Mouse (Mus musculus) adrenal gland (tissue): ENCODE data around the gene Vsig1.

Source experiments
- intact Hi-C: fragments of 180-260 bp; cut with DNase I; formaldehyde crosslinking; loops from one replicate; pipeline ENCODE4 v1.15.1; 2025
- long read RNA-seq, 2 experiments: library from polyadenylated mRNA; unstranded; transcript quantifications; one replicate each; pipeline ENCODE4 v2.0.0; 2020; ENCODE audit warnings: borderline replicate concordance in 1 of 2; ENCODE audit not compliant: insufficient replicate concordance in 1 of 2

Gene Vsig1
- long read RNA-seq, experiment 1 = 0 reads
- long read RNA-seq, experiment 2 = 0 reads

DNA sequence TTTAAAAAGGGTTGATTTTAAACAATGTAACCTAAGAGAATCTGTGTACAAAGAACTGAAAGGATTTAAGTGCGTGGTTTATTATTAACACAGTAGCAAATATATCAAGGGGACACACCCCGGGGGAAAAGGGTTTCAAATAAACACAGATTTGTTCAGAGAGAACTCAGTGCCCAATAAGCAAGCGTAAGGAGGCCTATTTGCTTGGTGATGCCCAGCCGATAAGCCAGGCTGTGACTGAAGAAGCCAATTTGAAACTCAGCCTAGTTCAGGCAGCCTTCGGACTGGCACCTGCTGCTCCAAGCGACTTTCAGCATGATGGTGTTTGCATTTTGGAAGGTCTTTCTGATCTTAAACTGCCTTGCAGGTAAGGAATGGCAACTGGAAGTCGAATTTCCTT lies at the start of gene Vsig1:
TSS of gene Vsig1 (plus strand) at position 249 of the 400 bp plus-strand sequence.
- intact Hi-C loops = no loop called here

DNA sequence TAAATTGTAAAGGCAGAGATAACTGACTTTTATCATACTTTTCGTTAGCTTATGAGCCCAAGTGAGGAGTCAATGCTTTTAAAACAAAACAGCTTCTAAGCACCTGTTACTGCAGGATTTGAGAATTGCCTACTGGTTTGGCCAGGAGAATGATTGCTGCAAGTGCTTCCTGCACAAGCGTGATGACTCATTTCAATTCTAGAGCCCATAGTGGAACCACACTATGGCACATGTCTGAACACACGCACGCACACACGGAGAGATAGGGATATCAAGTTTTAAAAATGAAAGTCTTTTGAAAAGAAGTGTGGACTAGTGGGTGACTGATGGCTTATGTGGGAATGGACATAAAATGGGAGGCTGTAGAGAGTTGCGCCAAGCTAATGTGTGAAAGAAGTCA lies 44.6 kb upstream of the Vsig1 start:
- intact Hi-C loops = no loop called here

DNA sequence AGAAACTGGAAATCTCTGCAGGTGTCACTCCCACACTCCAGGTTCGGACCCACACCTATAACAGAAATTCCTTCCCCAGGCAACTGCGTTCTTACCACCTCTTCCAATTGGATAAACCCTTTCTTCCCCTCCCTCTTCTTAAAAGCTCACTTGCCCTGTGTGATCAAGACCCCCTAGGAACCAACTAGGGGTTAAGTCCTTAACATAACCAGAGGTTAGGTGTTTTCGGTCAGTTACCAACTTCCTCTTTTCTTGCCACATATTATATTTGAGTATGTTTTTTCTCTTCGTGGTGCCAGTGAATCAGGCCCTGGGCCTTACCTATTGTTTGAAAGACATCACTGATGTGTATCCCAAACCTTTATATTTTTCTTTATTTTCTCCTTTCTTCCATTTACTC lies 44.0 kb upstream of the Vsig1 start:
- intact Hi-C loops = no loop called here

DNA sequence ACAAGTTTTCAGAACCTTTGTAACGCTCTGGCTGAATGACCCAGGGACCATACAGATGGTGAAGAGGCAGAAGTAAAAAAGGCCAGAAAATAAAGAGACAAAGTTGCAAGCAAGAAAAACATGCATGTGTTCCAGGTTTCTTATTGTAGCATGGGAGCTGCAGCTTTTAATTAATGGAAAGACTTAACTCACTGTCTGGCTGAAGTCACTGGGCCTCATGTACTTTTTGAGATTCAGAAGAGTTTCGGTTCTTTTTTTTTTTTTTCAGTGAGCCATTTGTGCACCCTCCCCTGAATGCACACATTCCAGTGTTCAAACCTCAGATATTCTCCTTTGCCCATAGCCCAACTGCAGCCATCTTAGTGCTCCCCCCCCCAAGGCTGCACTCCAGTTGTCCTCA lies 20.2 kb upstream of the Vsig1 start:
- intact Hi-C loops = no loop called here

DNA sequence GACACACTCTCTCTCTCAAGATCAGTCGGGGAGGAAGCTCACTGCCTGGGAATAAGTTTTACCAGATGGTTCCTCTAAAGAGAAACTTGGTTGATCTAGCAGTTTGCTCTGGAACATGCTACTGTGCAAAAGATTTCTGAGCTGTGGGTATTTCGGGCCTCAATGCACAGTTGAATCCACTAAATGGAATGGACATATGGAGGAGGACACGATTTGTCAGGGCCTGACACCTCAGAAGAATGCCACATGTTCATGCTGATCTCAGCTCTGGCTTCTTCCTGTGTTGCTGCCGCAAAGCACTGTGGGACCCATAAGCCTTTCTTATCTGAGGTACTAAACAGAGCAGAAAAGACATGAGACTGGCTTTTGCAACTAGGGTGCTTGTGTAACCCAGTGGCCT lies 15.6 kb upstream of the Vsig1 start:
- intact Hi-C loops = no loop called here

DNA sequence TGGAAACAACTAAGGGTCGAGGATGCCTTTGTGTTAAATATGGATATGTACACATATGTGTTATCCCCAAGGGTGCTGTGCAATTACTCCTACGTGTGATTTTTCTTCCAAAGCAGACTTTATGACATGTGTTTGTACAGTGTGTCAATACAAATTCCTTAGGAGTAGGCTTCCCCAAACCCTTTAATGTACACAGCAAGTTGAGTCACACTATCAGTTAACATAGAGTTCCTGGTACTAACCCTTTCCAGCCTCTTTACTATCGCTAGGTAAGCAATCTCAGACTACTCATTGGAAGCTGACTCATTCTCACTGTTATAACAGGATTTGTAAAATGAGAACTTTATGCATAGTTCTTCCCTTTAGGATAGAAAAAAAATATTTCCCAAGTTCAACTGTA lies 3.9 kb upstream of the Vsig1 start:
- intact Hi-C loops = no loop called here

DNA sequence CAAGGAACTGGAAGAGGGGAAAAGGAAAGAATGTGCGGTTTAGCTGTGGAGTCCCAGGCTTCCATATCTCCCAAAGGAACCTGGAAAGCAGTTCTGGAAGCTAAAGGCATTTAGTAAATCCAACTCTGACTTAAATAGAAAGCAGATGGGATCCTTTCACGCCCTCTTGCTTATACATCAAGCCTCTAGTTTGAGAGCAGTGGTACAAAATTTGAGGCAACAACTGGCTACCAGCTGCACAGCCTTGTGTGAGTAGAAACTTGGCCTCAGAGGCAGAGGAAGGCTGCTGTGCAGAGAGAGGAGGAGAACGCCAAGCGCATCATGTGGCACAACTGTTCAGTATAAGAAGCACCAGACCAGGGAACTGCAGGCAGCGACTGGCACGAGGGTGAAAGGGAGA lies 13.9 kb downstream of the Vsig1 start:
- intact Hi-C loops = no loop called here

DNA sequence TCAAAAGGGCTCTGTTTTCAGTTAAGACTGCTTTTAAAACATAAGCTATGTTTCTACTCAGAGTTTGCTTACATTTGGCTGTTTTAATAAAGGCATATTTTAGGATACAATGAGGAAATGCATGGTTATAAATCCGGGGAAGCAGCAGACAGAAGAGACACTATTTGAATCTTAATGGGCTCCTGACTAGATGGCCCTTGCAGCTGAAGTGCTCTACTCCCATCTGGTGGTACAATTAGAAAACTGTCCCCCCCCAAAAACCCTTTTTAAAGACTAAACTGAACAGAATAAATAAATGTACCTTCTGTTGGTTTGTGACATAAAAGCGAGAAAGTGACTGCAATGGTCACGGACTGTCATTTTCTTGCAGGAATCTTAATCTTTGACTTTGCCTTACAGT lies 24.7 kb downstream of the Vsig1 start:
- intact Hi-C loops = no loop called here

DNA sequence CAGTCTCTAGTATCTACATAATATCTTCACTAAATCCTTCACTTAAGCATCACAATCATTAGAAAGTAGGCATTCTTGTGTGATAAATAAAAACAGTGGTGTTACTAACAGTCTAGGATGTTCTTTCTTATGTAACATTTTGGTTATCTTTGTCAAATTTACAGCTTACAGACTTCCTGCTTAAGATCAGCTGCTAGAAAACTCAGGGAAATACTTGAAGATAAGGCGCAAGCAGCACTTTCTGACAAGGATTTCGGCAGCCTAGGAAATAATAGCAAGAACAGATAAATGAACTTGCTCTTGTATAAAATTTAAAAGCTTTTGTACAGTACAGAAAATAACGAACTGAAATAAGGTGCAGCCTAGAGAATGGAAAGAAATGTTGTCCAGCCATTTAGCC lies 25.9 kb downstream of the Vsig1 start:
- intact Hi-C loops = no loop called here

DNA sequence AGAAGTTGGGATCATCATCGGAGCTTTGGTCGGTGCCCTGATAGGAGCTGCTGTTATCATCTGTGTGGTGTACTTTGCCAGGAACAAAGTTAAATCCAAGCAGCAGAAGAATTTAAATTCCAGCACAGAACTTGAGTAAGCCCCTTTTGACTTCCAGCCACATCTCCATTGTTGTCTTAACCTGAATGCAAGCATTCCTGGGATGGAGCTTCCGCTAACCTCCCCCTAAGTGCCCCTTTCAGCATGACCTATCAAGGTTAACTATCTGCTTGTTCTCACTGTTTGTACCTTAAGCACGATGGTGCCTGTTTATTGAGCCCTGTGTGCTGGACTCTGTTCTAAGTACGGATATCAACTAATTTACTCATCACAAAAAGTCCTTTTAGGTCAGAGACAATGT lies 28.9 kb downstream of the Vsig1 start:
- intact Hi-C loops = no loop called here

DNA sequence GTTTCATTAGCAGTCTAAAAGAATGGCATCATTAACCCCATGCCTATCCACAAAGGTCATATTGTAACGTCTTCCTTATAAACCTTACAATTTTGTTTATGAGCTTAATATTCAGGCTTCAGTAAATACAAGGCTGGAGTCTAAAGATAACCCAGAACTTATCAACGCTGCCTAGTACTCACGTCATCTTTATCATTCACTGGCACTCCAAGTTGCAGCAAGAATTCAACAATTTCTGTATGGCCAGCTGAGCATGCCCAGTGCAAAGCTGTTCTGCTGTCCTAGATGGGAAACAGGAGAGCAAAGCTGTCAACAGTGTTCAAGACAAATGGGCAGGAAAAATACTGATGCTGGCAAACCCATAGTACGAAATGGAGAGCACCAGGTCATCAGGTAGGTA lies 46.2 kb downstream of the Vsig1 start:
- intact Hi-C loops = no loop called here

DNA sequence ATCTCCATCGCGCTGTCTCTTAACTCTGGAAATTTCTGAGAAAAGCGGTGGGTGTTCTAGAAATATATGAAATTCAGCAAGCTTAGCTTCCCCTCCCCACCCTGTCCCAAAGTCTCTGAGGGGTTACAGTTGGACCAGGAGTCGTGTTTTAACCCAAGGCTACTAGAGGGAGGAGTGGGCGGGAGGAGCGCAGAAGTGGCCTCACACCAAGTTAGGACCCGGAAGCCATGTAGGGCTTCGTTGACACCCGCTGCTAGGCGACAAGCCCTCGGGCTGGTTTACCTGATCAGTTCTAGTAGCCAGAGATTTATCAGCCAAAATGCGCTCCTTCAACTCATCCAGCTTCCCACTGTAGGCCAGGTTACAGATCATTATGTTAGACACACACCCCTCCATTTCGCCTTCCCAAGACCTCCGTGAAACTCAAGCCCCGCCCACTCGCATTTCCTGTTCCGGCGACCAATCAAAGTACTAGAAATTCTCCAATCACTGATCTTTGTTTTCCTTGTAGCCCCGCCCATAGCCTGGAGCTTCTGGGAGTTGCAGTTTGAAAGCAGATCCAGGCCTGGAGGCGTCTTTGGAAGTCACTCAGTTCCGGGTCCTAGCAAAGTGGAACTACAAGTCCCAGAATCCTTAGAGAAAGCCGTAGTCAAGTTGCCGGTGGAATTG lies 49.0 kb downstream of the Vsig1 start, which contains the start of the genes Psmd10 and Atg4a:
TSS of gene Psmd10 (minus strand) at position 457 of the 669 bp plus-strand sequence.
TSS of gene Atg4a (plus strand) at position 636 of the 669 bp plus-strand sequence.
- intact Hi-C loops = no loop called here

DNA sequence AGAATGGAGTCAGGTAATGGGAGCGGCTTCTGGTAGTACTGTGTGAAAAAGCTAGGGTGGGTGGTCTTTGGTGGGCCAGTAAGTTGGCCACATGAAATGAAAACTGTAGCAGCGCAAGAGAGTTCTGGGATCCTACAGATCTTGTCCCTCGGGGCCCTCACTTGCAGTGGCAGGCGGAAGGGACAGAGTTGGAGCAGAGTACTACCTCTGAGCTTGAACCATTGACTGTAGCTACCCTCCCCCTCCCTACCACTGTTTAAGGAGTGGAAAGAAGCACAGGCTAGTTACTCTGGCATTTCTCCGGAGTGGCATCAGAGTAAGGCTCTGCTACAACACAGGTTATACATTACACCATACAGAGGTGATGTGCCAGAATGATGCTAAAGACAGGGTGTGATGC lies 49.6 kb downstream of the Vsig1 start:
- intact Hi-C loops = no loop called here

DNA sequence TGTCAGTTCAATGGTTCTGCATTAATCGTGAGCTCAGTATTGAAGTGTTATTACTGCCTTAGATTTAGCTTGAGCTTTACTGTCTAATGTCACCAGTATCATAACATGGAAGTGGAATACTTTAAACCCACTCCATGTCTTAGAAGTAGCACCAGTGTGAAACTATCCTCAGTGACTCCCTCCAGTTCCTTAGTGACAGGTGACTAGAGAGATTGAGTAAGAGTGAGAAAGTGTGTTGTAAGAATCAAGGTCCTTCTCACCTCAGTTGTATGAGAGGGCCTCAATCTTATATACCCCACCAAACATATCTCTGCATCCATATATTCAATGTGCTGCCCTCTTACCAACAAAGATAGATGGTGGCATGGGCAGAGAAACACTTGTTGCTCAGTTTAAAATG lies 71.5 kb downstream of the Vsig1 start:
- intact Hi-C loops = no loop called here

DNA sequence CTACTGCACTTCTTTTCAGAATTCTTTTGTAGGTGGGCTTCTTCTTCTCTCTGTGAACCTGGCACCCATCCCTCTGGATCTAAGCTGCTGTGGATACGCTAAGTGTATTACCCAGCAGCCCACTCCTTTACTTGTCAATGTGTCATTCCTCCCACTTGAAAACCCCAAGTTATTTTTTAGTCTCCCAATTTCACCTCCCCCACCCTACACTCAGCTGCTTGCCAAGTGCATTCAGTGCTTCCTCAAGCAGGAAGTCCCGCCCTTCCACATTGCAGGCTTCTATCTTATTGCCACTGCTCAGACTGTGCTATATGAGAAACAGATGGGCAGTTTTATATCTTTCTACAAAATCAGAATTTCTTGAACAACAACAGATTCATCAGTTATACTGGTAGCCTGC lies 72.1 kb downstream of the Vsig1 start:
- intact Hi-C loops = no loop called here

DNA sequence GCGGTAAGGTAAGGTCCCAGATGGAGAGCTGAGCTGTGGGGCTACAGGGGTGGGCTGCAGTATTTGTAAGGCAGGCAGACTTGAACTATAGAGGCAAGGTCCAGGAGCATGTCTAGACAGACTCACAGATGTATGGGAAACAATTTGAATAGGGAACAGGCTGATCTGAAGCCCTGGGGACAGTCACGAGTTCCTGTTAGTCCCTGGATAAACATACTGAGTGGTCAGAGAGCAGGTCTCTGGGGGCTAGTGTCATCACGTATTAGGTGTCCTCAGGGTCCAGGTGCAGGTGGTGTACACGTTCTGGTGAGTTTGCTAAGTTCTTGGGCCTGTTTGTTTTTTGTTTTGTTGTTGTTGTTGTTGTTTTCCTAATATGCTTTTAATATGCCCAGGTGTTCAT lies 72.8 kb downstream of the Vsig1 start:
- intact Hi-C loops = no loop called here

DNA sequence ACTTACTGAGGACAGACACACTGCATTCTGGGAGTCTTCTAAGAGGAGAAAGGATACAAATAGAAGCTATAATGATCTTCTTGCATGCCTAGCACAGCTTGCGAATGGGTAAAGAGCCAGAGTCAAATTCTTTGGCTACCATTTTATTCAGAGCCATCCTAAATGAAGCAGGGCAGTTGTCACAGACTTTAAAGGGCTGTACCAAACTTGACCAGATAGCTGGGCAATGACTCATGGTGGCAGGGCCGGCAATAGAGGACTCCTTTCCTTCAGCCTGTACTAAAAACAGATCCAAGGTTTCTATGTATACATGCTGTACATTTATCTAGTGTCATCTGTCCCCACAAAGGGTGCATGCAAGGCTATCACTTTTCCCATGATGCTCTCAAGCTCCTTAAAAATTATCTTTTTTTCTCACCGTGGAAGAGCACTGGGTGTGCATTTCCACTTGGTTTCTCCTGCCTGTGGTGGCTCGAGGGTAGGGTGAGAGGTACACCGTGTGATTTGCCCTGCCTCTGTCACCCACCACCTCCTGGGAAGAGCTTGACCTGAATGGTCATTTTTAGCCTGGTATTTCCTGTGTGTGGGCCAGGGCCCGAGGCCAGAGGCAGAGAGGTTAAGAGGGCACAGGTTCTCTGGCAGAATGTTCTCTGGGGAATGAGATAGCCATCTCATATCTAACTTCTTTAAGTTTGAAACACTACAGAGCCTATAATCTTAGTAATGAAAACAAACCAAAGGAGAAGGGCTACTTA lies 76.0 kb downstream of the Vsig1 start:
- intact Hi-C loops = no loop called here

DNA sequence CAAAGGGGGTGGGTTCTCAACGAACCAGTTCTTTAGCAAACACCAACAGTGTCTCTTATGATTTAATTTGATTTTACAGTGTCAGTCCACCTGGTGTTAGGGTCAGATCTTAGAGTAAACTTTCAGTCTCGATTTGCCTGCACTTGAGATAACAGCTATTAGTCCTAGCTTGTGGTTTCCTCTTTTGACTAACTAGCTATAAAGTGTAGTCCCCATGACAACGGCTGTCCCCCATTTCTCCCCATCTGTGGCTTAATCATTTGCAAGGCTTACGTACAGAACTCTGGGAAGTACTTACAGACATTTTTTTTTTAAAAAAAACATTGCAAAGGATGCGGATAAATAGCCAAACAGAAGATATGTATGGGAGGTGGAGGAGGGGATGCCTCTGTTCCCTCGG lies 77.4 kb downstream of the Vsig1 start:
- intact Hi-C loops = no loop called here

DNA sequence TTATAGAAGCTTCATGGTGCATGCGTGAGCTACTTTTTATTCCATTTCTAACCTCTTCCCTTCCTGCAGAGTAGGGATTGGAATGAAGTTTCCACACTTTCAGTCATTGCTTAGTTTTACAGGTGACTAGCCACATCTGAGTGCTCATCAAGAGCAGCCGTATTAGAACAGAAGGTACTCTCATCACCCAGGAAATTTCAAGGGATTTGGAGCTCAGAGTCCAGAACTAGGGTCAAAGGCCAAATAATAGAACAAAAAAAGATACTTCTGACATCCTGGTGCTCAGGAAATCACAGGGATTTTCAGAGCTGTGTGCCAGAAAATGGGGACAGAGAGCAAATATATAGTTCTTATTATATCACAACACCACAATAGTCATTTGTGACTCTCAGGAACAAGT lies 77.8 kb downstream of the Vsig1 start:
- intact Hi-C loops = no loop called here
